Mouse (Mus musculus) brain, adult 2 months (tissue): ENCODE results near the gene Sos1.
"Not testable (repeated sequence)": the region's sequence is repeated elsewhere in the genome, so short reads cannot be mapped to it uniquely, and the experiment has no call there.

Experiments used
- DNase-seq: peaks from one replicate; pipeline ENCODE4 v3.0.0; 2011; ENCODE audit warnings: low read depth, low spot score

Gene Sos1

DNA sequence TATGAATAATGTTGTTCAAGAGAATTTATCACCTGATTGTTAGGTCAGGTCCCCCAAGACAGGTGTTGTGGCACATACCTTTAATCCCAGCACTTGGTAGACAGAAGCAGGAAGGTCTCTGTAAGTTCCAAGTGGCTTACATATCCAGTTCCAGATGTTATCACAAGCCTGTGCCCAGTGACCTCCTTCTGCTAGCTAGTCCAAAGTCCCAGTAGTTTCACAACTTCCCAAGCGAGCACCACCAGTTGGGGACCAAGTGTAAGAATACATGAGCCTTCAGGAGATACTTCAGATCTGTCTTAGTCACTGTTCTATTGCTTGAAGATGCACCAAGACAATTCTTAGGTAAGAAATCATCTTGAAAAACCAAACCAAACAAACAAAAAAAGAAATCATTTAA, 13.6 kb upstream of the Sos1 start:
- no peak for DNase-seq

DNA sequence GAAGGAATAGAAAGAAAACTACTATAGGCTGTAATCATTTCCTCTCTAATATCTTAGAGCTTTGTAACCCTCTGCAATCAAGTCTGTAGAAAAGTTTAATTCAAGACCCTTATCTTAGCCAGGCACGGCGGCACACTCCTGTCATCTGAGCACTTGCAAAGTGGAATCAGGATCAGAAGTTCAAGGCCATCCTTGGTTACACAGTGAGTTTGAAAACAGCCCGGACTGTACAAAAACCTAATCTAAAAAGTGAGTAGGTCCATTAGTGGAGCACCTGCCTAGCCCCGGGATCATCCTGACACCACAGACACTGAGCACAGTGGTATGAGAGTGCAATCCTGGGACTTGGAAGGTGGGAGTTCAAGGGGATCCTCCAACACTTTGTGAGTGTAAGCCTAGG, 12.6 kb upstream of the Sos1 start:
- DNase-seq: no peak

DNA sequence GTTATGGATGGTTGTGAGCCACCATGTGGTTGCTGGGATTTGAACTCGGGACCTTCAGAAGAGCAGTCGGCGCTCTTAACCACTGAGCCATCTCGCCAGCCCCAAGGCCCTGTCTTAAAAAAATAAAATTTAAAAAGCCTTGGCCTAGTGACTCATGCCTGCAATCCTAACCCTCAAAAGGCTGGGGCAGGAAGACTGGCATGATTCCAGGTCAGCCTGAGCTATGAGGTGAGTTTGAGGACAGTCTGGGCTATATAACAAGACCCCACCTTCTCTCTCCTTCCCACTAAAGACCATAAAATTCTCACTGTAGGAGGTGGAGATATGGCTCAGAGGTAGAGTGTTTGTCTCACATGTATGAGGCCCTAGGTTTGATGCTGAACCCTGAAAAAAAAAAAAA, 12.0 kb upstream of the Sos1 start:
- no peak for DNase-seq

DNA sequence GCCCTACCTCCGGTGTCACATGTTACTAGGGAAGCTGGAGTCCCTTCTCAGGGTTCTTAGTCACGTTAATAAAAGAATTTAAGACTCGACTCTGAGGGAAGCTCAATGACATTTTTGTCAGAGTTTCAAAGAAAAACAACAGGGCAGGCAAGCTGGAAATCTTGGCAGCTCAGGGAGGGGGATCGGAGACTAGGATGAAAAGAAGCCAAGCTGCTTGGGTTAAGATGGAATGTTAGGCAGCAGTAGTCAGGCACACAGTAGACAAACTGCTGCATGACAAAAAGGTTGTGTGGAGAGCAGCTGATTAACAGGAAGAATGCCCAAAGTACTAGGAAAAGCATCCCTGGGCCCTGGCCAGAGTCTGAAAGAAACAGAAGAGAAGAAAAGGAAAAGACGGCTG, 9.9 kb upstream of the Sos1 start:
- no peak for DNase-seq

DNA sequence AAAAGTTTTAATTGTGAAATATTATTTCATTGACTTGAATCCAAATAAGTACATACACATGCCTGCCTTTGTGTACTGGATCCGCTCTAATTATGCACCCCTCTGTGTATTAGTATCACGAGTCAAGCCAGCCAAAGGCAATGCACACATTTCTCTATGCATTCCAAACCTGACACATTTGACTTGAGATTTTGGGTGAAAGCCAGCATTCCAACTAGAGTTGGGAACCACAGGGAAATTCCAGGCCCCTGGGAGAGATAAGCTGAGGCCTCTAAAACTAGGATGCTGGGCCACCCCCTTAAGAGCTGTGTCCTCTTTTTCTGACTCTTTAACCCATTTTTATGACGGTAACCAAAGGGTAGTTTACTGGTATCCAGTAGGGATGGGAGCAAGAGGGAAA, 8.7 kb upstream of the Sos1 start:
- no peak for DNase-seq

DNA sequence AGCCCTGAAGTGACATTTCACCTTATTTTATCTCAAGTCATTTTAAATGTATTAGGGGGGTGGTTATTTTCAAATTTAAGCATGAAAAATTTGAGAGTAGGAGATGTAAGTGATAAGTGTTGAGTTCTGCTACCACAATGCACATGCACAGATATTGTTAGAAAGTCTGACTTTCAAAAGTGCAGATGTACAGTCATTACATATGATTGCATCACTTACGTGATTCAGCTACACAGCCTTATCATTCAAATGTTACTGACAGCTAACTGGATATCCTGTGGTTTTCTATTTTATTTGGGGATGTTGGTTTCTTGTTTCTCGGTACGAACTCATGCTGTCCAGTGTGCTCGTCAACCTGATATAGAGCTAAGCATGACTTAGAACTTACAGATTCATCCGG, 4.9 kb upstream of the Sos1 start:
- no peak for DNase-seq

DNA sequence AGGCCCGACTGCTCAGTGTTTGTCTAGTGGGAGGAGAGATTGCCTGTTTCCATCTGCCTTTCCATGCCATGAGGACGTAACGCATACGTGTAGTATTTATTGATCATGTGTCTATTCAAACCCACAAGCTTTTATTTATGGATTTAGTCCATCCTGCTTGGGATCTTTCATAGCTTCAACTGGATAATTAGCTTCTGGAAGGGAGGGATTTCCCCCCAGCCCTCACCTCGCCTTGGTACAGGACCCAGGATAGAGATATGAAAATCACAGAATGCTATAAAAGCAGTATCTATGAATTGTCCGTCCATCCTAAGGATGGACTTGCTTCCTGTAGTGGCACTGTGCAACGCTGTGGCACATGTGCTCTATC, 587 bp upstream of the Sos1 start:
- DNase-seq: no peak

DNA sequence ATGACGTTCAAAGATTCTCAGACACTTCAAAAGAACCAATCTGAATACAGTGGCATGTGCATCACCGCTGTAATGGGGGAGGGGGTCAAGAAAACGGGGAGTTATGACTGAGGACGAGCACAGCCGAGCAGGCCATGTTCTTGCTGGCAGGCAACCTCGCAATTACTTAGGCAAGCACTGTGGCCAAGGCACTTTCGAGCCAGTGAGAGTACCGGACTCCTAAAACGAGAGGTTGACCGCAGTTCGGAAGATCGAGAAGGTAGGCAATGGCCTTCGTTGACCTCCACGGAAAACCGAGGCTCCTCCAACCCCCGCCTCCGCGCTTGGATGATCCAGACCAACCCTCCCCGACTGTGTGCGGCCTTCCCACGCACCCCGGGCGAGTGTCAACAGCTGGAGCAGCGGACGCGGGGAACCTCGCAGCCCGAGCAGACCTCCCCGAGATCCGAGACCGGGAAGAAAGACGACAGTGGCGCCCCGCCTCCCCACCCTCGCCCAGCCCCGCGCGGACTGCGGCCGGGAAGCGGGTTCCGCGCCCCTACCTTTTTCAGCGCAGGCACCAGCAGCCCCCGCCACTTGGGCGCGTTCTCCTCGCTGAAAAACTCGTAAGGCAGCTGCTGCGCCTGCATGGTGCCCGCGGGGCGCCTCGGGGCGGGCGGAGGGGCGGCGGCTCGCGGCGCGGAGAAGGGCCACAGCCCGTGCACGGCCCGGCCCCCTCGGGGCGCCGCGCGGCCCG, 790 bp downstream of the Sos1 start:
- DNase-seq: peak; percentile 72

DNA sequence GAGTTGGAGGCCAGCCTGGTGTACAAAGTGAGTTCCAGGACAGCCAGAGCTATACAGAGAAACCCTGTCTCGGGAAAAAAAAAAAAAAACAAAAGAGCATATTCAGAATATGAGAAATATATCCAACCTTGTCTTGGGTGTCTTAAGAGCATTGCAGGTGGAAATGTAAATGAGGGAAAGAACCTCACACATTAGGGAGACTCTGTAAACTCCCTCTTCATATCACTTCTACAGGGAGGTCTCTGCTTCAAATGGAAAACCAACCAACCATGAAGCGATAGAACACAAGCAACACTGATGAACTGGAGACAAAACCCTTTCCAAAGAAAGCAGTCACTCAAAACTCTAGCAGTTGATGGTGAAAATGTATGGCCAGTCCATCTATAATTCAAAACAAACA, 2.6 kb downstream of the Sos1 start:
- DNase-seq: no peak

DNA sequence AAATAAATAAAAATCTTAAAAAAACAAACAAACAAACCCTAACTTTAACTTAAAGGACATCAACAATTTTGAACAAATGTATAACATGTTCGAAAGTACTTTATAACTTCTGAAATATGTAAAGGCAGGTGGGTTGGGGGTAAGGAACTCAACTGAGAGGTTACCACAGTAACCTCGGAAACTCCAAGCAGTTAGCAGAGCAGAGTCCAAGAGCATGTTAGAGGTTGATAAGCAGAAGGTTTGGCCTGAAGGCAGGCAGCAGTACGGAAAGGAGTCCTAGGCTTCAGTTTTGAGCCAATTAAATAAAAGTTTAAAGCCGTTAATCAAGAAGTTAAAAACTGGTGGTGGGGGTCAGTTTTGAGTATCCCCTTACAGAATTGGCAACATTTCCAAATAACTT, 3.8 kb downstream of the Sos1 start:
- no peak for DNase-seq

DNA sequence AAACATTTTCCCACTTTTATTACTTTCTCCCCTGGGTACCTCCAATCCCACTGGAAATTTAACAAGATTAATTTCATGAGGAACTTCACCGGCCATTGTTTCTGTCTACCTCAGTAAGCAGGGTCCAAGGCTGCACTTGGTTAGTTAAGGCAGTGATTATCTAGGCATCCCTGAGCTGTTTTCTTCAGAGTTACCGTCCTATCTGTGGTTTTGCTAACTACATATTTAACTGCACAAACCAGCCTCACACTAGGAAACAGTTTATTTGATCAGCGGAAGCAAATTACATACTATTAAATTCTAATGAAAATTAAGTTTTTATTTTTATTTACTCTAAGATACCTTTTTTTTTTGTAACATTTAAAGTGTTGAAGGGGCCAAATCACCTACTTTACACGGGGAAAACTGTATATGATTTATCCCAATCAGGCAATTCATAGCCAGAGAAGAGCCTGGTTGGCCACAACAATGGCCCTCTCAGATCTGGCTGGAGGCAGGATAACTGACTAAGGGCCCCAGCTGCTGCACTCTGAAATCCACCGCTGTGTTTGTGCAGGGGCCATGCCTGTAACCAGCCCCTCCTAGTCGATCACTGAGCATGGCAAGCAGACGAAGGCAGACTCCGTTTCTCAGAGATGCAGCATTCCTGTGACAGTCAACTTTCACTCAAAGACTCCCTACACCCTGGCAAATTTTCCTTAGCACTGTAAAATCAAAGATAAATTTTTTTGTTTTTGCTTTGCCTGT, 9.0 kb downstream of the Sos1 start:
- DNase-seq: peak; percentile 64

DNA sequence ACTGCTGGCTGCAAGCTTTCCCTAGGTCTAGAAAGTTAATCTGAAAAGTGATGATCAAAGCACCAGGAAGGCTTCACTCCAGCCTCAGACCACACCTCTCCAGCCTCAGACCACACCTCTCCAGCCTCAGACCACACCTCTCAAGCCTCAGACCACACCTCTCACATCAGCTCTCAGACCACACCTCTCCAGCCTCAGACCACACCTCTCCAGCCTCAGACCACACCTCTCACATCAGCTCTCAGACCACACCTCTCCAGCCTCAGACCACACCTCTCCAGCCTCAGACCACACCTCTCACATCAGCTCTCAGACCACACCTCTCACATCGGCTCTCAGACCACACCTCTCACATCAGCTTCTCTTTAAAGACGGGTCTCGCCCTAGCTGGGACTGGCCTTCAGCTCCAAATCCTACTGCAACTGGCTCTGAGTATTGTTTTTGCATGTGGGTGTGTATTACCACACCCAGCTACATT, 11.8 kb downstream of the Sos1 start:
- not testable (repeated sequence) for DNase-seq

DNA sequence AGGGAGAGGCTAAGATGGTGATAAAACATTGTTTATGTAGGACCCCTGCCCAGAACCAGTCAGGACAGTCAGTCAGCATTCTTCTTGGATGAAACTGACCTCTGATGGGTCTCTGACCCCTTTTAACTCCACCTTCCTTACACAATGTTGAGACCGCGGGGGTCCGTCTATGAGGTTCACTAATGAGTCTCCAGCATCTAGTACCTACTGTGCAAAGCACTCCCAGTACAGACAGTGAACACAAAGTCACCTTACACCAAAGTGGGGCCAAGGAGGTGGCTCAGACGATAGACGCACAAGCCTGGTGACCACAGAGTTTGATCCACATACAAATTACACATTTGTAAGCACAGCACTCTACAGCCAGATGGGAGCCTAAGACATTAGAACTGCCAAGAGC, 20.0 kb downstream of the Sos1 start:
- no peak for DNase-seq

DNA sequence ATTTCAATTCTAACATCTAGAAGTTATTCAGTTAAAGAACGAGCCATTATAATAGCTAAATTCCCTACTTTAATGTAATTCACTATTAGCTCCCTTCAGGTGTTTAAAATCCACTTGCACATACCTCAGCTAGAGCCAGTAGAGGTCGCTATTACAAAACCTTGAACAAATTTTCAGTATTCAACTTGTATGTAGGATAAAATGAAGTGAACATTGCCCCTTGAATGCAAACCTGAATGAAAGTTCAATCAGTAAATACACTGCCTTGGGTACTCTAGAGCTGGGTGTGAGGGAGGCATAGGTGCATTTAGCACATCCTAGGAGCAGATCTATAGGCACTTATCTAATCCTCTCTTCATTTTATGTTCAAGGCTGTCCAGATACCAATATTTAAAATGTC, 24.6 kb downstream of the Sos1 start:
- peak; percentile 84 for DNase-seq

DNA sequence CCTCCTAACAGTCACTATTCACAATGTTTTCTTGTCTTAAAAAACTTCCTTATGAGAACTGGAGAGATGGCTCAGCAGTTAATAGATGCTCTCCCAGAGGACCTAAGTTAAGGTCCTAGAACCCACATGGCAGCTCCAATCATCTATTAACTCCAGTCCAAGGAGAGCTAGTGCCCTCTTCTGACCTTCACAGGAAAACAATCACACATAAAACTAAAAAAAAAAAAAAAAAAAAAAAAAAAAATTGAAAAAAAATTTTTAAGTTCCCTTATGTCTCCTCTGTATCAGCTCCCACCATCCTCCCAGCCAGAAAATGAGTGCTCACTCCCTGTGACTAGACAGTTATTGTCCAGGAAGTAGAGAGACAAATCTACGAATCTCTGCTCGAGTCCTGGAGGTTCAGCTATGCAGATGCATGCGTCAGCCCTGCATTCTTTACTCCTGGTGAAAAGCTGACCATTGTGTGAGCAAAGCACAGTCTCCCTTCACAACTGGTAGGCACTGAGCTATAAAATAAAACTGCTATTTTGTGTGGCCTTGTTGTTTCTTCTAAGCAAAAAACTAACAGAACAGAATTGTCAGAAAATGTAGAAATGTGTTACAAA, 29.7 kb downstream of the Sos1 start:
- DNase-seq: no peak

DNA sequence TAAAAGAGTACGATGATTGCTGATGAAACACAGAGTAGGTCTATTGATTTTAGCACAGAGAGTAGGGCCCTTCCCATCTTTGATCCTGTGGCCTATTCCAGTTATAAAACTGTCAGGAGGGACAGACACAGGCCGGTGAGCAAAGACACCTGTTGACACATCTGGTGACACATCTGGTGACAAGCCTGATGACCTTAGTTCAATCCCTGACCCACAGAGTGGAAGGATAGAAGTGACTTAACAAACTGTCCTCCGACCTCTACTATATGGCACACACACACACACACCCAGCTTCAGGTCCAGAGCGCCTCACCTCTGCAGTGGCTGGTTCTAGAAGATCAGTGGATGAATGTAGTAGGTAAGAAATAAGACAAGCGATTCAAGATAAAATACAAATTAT, 33.8 kb downstream of the Sos1 start:
- no peak for DNase-seq

DNA sequence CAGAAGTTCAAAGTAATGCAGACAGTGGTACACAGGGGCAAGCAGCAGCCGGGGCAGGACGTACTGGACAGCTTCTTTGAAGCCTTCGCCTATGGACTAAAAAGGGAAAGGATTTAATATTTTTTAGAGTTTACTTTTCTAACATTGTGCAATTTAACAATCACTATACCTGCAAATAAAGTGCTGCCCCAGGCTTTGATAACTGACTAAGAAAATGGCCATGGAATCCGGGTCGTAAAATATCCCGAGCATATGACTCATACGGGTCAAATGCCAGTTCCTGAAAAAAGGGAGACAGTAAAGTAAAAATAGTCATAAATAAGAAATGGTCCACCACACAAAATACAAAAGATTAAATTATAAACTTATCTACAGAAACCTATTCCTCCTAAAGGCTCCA, 34.8 kb downstream of the Sos1 start:
- no peak for DNase-seq

DNA sequence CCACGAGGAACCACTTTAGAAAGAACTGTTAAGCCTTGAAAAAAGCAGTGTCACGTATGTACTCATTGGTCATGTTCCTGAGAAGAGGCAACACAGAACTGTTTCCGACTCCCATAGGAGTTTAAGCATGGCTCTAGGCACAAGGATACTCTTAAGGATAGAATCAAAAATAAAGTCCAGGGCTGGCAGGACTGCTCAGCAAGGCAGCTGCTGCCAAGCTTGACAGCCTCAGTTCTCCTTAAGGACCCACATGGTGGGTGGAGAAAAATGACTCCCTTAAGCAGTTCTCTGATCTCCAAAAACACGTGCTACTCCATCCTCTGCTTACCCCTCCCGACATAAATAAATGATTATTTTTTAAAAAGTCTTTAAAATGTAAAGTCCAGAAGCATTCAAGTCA, 44.6 kb downstream of the Sos1 start:
- DNase-seq: peak; percentile 20

DNA sequence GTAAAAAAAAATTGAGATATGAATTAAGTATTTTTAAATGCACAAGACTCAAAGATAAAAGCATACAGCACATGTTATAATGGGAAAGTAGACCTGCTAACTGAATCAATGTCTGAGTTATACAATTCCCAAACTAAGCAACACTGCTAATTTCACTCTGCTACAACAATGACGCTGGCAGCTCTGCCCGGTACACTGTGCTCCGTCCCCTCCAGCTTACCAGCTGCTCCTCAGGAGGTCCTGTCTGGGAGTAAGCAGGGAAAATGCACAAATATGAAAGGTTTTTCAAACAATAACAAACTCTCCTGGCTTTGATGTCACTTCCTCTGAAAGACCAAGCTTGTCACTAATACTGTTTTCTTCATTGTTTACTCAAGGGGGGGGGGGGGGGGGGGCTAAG, 45.8 kb downstream of the Sos1 start:
- DNase-seq: peak; percentile 24

DNA sequence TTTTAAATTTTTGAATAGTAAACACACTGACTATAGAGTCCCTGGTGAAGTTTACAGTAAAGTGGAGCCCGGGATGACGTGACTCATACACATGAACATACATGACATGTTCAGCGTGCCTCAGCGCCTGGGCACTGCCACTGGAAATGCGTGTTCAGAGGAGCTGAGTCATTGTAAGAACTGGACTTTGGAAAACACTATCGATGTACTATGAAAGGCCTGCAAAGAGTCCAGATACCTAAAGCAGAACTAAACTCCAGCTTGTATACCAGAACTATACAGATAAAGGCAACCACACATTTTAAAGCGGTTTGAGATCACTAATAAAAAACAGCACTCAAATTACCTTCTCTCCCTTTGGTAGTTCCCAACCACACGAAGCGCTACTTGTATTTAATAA, 48.3 kb downstream of the Sos1 start:
- no peak for DNase-seq

DNA sequence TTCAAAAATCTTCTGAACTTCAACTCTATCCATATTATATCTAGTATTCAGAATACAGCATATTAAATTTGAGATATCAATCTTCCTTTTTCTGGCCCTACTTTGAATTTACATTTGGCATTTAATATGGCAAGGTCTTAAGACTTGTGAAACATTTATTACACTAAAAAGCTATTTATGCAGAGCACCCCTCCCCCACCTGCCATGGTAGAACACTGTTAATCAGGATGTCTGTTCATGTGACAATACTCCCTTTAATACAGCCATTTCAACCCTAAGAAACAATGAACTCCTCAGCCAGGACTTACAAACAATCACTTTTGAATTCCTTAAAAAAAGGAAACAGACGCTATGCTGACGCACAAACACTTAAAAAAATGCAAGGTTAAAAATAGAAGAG, 52.3 kb downstream of the Sos1 start:
- DNase-seq: no peak

DNA sequence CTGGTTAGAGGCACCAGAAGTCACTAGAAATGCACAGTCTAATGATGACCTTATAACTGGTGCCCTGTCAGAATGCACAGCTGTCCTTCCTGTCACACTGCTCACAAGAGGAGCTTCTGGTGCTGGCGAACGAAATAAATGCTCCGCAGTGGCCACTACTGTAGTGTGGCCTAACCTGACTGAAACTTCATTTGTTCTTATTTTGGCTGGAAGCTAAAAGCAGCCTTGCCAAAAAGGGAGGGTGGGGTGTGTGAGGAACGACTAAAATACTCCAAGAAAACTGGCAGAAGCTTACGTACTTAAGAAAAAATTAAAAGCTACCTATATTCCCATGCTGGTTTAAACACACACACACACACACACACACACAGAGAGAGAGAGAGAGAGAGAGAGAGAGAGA, 53.4 kb downstream of the Sos1 start:
- peak; percentile 79 for DNase-seq

DNA sequence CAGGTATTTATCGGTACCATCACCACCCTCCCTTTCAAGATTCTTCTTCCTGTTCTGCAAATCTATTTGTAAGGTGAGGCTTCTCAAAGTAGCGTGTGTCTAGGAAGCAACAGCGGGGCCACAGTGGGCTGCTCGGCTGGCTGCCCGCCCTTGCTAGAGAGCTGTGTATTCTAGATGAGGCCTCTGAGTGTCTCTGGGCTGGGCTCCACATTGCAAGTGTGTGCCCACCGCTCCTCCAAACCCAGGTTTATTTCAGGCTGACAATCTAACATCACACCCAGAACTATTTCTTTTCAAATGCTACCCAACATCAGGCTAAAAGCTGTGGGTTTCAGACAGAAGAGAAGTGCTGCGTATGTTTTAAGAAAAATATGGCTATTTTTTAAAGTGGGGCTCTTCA, 54.1 kb downstream of the Sos1 start:
- peak; percentile 28 for DNase-seq
